Mouse (Mus musculus) cerebellum, adult 2 months (tissue): ENCODE results near the gene Vip.

Source experiments
- CTCF ChIP-seq: fragments of 200-500 bp; IDR thresholded peaks from 2 replicates; pipeline ENCODE4 v1.5.1; 2011; ENCODE audit warnings: low read depth, mild to moderate bottlenecking, control low read depth, low read length, moderate library complexity, borderline replicate concordance; ENCODE audit not compliant: insufficient read depth
- POLR2A ChIP-seq: fragments of 200-500 bp; IDR thresholded peaks from 2 replicates; pipeline ENCODE4 v1.6.1; 2011; ENCODE audit warnings: low read length, control low read depth, borderline replicate concordance; ENCODE audit not compliant: insufficient read depth

- TF ChIP-seq CTCF (no peak), POLR2A (no peak)
Observed at GRCm38 (mm10) chr10:5681275-5681674, 42.3 kb downstream of the Vip start.
